Mouse (Mus musculus): ENCODE measurements around the gene Dpp6.
A peak's percentile ranks its signal among the peaks of the same experiment; 100 is the strongest.

Dpp6 gene

GRCm38 (mm10) chr5:27370814-27371213, 553.8 kb downstream of the Dpp6 start:
- no peak for DNase-seq (ENCODE audit: low spot score in 2 of 2)

DNA sequence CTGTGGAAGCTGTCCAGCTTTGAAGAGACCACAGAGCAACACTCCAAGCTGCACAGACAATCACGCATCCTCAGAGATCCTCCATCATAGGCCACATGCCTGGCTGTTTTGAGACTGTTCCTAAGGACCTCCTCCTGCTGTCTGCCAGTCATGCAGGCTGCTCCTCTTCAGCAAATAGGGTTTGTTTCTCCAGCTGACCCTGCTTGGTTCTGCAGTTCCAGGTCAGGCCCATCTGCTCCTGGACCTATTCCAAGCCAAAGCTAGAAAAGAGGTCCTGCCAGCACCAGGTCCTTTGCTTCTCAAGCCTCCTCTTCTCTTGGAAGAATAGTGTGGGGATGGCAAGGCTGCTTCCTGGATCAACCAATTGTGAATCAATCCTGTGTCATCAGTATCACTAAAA, 556.9 kb downstream of the Dpp6 start:
- DNase-seq (ENCODE audit: low spot score in 2 of 2): no peak

DNA sequence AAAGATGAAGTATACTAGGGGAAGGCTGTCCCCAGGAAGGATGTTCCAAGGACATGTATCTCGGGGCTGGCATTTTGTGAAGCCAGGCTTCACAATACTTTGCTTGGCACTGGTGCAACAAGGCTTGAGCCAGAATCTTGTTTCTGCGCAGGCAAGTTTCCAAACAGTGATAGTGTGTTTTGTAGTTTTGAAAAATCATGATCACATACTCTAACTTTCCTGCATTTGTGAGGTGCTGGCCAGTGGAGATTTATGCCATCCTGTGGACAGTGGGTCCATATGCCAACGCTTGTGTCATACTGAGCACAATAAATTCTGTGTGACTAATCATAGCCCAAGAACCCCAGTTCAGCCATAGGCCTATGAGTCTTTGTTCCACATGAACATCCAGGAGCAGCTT, 558.8 kb downstream of the Dpp6 start:
- DNase-seq (ENCODE audit: low spot score in 2 of 2): no peak

DNA sequence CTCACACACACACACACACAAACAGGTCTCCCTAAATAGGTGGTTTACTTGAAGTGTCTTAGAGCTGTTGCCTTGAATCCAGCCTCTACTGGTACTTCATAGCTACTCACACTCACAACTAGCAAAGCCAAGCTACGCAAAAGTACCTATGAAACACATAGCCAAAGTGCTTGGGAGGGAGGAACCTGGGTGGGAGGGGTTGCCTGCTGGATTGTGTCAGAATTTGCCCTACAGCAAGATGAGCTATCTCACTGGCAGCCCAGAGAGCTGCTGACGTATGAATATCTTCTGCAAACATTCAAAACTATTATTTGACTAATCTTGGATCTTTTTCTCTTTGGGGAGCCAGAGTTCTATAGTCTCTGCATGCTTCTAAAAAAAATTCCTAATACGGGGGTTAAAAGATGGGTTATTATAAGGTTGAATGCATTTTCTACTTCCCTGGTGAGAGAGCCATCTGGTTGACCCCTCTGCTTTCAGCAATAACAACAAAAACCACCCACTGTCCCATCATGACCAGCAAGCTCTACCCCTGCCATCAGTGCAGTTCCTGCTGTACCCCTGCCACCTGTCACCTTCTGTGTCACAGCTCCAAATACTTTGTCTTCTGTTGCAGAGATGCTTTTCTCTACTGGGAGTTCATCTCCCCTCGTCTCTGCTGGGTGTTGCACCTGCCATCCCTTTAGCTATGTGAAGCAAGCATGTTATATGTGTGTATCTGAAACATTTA, 563.8 kb downstream of the Dpp6 start:
- DNase-seq (ENCODE audit: low spot score in 2 of 2): no peak

GRCm38 (mm10) chr5:27398371-27398770, 581.4 kb downstream of the Dpp6 start:
- DNase-seq (ENCODE audit: low spot score in 2 of 2): no peak

- DNase-seq (ENCODE audit: low spot score in 2 of 2): no peak
Observed at GRCm38 (mm10) chr5:27399111-27399510, 582.1 kb downstream of the Dpp6 start.

GRCm38 (mm10) chr5:27402616-27403015, 585.6 kb downstream of the Dpp6 start:
- DNase-seq (ENCODE audit: low spot score in 2 of 2): no peak

GRCm38 (mm10) chr5:27408854-27409253, 591.9 kb downstream of the Dpp6 start:
- no peak for DNase-seq (ENCODE audit: low spot score in 2 of 2)

DNA sequence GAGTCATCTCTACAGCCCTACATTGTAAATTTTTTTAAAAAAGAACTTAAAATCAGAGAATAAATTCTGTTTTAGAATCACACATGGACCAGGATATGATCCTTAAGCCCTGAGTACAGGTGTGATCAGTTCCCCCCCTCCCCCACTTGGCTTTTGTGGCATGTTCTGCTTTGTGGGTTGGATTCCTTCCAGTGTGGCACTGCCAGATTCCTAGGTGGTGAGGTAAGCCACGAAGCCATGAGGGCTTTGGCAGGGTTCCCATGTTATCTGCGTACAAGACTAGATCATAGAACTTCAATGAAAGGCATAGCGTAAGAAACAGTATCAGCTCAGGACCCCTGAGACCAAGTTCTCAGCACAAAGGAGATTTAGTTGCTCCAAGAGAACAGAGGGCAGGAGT, 596.0 kb downstream of the Dpp6 start:
- no peak for DNase-seq (ENCODE audit: low spot score in 2 of 2)

DNA sequence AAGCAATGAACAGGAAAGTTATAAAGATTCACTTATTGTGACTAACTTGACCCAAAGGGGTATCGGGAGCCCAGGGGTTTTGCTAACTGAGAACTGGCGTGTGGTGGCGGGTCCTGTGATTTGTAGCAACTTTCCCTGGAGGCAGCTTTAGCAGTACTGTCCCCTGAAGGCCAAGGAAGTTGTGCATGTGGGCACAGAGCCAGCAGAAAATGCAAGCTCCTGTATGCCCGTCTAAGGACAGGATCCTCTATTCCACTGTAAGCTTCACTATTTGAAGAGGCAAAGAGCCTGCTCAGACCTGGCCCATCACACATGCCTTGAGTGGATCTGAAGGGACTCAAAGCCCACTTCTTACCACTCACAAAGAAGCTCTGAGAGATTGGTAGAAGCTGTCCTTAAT, 598.5 kb downstream of the Dpp6 start:
- DNase-seq (ENCODE audit: low spot score in 2 of 2): no peak

- no peak for DNase-seq (ENCODE audit: low spot score in 2 of 2)
Observed at GRCm38 (mm10) chr5:27416571-27416970, 599.6 kb downstream of the Dpp6 start.

GRCm38 (mm10) chr5:27417398-27417797, 600.4 kb downstream of the Dpp6 start:
- peak in 1 of 2 experiments; percentile 9 for DNase-seq (ENCODE audit: low spot score in 2 of 2)

DNA sequence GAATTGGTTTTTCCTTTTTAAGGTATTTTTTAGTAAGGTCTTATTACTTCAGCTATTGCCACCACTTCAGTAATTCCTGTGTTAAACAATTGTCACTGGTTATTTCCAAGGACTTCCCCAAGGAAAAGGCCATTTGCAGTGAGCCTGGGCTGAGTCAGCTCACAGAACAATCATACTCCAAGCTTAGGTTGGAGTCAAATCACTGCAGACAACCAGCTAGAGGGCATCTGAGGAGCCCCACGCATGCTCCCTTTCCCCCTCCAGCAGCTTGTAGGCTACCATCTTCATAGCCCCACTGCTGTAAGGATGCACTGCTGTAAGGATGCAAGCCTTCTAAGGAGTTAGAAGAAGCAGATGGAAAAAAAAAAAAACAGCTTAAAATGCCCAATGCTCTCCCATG, 601.9 kb downstream of the Dpp6 start:
- DNase-seq (ENCODE audit: low spot score in 2 of 2): no peak

DNA sequence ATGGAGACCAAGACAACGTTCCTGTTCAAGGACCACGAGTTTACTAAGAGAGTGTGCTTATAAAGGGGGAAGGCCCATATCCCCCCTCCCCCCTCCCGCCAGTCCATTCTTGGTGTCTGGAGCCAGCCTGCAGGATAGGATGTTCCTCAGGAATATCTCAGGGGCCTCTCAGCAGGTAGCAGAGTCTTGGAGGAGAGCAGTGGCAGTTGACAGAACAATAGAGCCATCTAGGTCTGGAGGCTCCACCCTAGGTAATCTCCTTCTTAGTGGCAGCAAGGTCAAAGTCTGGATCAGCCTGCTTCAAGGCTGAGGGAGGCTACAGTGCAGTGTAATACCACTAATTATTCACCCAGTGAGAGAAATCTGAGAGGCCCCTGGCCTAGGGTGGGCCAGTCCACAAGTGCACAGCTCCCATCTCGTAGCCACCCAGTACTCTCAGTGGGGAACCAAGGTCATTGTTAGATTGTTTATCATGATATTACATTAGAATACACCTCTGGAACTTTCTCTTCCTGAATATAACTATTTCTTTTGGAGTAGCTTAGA, 604.2 kb downstream of the Dpp6 start:
- no peak for DNase-seq (ENCODE audit: low spot score in 2 of 2)

DNA sequence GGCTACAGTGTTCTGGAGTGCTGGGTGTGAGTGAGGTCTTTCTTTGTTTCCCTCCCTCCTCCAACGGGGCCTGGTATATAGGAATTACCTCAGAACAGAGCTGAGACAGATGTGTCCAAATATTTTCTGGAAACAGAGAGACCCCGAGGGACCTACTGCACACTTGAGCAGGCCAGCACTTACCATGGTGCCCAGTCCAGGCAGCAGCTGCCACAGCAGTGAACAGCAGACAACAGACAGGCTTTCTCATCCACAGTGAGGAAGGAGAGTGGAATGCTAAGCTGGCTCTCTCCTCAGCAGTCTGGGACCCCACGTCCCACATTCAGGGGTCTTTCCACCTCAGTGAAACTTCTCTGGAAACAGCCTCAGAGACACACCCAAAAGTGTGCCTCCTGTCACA, 606.8 kb downstream of the Dpp6 start:
- DNase-seq (ENCODE audit: low spot score in 2 of 2): no peak

DNA sequence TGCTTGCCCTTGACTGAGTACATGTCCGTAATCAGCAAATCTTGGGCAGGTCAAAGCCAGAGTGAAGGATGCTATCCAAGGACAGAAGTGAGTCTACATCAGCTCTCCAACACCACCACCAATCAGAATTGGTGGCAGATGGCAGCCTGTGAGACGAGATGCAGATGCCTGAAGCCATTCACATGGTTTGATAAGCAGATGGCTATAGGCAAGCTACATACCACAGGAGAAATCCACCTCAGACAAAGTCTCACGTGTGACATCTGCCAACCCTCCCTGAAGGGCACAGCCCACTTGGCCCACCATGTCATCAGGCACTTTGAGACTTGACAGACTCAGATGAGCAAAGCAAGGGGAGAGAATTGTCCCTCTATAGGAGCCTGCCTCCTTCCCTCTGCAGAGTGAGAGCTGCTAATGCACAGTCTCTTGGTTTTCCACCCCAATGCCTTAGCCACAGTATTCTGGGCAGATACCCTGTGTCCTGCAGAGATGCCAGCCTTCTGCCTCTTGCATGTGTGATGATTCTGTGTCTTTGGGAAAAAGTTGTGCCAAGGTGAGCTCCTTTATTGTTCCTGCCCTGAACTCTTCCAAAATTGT, 607.6 kb downstream of the Dpp6 start:
- DNase-seq (ENCODE audit: low spot score in 2 of 2): no peak

DNA sequence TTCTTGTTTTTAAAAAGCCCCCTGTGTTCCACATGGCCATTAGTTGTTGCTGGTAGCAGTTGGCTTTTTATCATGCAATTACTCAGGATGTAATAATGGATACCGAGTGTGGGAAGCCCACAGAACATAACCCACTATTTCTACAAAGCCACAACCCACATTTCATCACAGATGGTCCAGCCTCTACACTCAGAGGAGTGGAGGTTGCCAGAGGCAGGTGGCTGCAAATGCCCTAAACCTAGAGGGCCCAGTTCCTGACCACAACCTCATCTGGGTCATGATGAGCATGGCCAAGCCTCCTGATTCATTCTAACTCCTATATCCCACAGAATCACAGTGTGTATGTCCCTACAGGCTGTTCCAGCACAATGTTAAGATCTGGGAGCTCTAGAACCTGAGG, 609.2 kb downstream of the Dpp6 start:
- DNase-seq (ENCODE audit: low spot score in 2 of 2): no peak

GRCm38 (mm10) chr5:27433584-27433983, 616.6 kb downstream of the Dpp6 start:
- no peak for DNase-seq (ENCODE audit: low spot score in 2 of 2)

- DNase-seq (ENCODE audit: low spot score in 2 of 2): no peak
Observed at GRCm38 (mm10) chr5:27453201-27453845, 636.3 kb downstream of the Dpp6 start.

DNA sequence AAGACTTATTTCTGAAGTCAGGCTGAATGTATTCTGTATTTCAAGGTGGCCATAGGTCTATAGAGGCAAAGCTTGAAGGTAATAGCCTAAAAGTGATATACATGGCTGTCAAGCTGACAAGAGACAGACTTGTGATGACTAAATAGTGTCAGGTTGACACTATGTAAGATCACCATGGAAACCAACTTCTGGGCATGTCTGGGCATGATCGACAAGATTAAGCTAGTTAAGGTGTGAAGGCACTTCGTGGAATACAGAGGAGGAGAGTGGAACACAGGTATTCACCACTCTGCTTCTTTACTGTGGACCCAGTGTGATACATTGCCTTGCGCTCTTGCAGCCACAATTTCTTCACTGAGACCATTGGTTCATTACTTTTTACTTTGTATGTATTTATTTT, 637.4 kb downstream of the Dpp6 start:
- DNase-seq (ENCODE audit: low spot score in 2 of 2): no peak

DNA sequence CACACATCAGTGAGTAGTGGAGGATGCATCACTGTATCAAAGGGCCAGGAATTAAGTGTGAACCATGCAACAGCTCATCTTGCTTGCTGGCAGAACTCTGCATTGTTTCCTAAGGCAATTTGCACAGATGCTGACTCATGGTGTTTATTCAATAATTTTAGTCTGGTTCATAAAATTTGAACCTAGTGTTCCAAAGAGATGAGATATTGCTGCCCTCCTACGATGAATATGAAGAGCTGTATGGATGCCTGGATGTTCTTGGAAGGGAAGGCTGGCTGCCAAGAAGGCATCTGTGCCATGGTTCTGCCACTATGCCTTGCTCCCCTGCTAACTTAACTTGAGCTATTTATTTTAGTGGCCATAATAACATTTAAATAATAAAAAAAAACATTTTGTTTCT, 640.0 kb downstream of the Dpp6 start:
- no peak for DNase-seq (ENCODE audit: low spot score in 2 of 2)

- no peak for DNase-seq (ENCODE audit: low spot score in 2 of 2)
Observed at GRCm38 (mm10) chr5:27457686-27458085, 640.7 kb downstream of the Dpp6 start.

- no peak for DNase-seq (ENCODE audit: low spot score in 2 of 2)
Observed at GRCm38 (mm10) chr5:27474964-27475465, 658.0 kb downstream of the Dpp6 start.

All from right cerebral cortex, postnatal 36 days (tissue).